8 mouse cellular contexts compared by ENCODE assay signal in genomic region chr5:124452494-124453228, GRCm38 (mm10). TPM values are rescaled to one million over a fixed set of nuclear protein-coding genes. Genes with fewer than 3 reads are reported as not detected.
DNase-seq lines count a peak whose midpoint lies in the region; ATAC-seq lines count a peak whose summit lies in the region.
"Had no signal": no experiment of that assay in that cellular context is flagged by ENCODE, and none has a peak within 500 bp of the region (broad histone marks: within the 10 kb centered on the region; RNA-seq: fewer than 3 reads in every experiment).

No protein-coding gene starts in this region.

- 0 out of 2 replicates have a peak, but pooled peaks cover 5% of the 10 kb centered on the region for H3K4me1 ChIP-seq in kidney, embryonic 14.5 days (ENCODE audit: control insufficient read depth, insufficient read depth, low read length)
- H3K4me1 ChIP-seq in heart, embryonic 12.5 days (replicated peaks), result peaks cover 50% of the 10 kb centered on the region

- no peaks in the 10 kb centered on the region for H3K9me3 ChIP-seq in kidney, embryonic 14.5 days (ENCODE audit: control insufficient read depth, low read length)
- H3K9me3 ChIP-seq in heart, embryonic 12.5 days (replicated peaks), result no peaks in the 10 kb centered on the region

- no peak for ATAC-seq in kidney, embryonic 14.5 days (ENCODE audit: low FRiP score, low TSS enrichment)
- ATAC-seq in heart, embryonic 12.5 days (ENCODE audit: insufficient number of reproducible peaks, low FRiP score), result no peak

- intact Hi-C loops in left cerebral cortex, postnatal 36 days (cut with DNase I), result no loop called here

- peaks cover 96% of the 10 kb centered on the region for H3K36me3 ChIP-seq in kidney, embryonic 14.5 days (ENCODE audit: control insufficient read depth, insufficient read depth, low read length)
- peaks cover 91% of the 10 kb centered on the region for H3K36me3 ChIP-seq in heart, embryonic 12.5 days

- no peak overlapping the region for H3K4me2 ChIP-seq in kidney, embryonic 14.5 days (replicated peaks; ENCODE audit: low read depth, low read length)
- no peak overlapping the region for H3K4me2 ChIP-seq in heart, embryonic 12.5 days

- H3K27ac ChIP-seq in kidney, embryonic 14.5 days (ENCODE audit: low read depth, low read length), result no peak overlapping the region
- peak overlapping the region; percentile 36; the same call in 1 of the 2 replicates for H3K27ac ChIP-seq in heart, embryonic 12.5 days (ENCODE audit: poor library complexity, severe bottlenecking)

- WGBS in kidney, embryonic 14.5 days, result 81% methylated on average over 15 of the region's 15 CpGs
- WGBS in heart, embryonic 12.5 days, result 69% methylated on average over 15 of the region's 15 CpGs

- H3K27me3 ChIP-seq in kidney, embryonic 14.5 days (ENCODE audit: control insufficient read depth, insufficient read depth, low read length), result no peaks in the 10 kb centered on the region
- no peaks in the 10 kb centered on the region for H3K27me3 ChIP-seq in heart, embryonic 12.5 days (replicated peaks)

- DNase-seq in kidney, adult 18-20 months, result peak; percentile 57
- peak; percentile 55 to 61 for DNase-seq in cerebellum, postnatal 25 days
- DNase-seq in left cerebral cortex, postnatal 36 days (ENCODE audit: low spot score in 2 of 2), result peak; percentile 54 to 67
- DNase-seq in ovary, postnatal 36 days (ENCODE audit: low spot score), result no peak
- no peak for DNase-seq in adrenal gland, postnatal 36 days
- DNase-seq: thymus, adult 18-20 months had no signal

- no peak overlapping the region for H3K9ac ChIP-seq in kidney, embryonic 14.5 days (ENCODE audit: low read depth, low read length)
- H3K9ac ChIP-seq in heart, embryonic 12.5 days, result 0 out of 2 replicates have a peak overlapping the region, but pooled peaks have one; percentile 4

- H3K4me3 ChIP-seq in kidney, embryonic 14.5 days (ENCODE audit: low read length), result no peak overlapping the region
- no peak overlapping the region for H3K4me3 ChIP-seq in heart, embryonic 12.5 days

RNA-seq across cellular contexts. Expression of gene Kmt5a, which starts 12.9 kb away (rescaled TPM):
- 54.7 and 58.6 TPM in 2 replicates for polyA plus RNA-seq in kidney, embryonic 14.5 days (2014; fragmentation: Nextera tagmentation; extraction: Ambion mirVana)
- 81.1 and 85.4 TPM in 2 replicates for polyA plus RNA-seq in heart, embryonic 12.5 days (2016; fragmentation: Nextera tagmentation; extraction: Ambion mirVana)
- 10 to 100 TPM; 55.1 to 67.8 TPM for total RNA-seq in left cerebral cortex, postnatal 36 days (2021)
- total RNA-seq in adrenal gland, postnatal 36 days (2021), result 100 to 1,000 TPM; 172 to 188 TPM

RNA-seq across cellular contexts. Expression of gene Rilpl2, which starts 25.5 kb away (rescaled TPM):
- 29.4 and 31.7 TPM in 2 replicates for polyA plus RNA-seq in kidney, embryonic 14.5 days (2014; fragmentation: Nextera tagmentation; extraction: Ambion mirVana)
- 13.5 and 13.6 TPM in 2 replicates for polyA plus RNA-seq in heart, embryonic 12.5 days (2016; fragmentation: Nextera tagmentation; extraction: Ambion mirVana)
- 10 to 100 TPM; 18.8 to 20.5 TPM for total RNA-seq in left cerebral cortex, postnatal 36 days (2021)
- total RNA-seq in adrenal gland, postnatal 36 days (2021), result 10 to 100 TPM; 21.4 to 23.9 TPM

RNA-seq across cellular contexts. Expression of gene Sbno1, which starts 26.9 kb away (rescaled TPM):
- polyA plus RNA-seq in kidney, embryonic 14.5 days (2014; fragmentation: Nextera tagmentation; extraction: Ambion mirVana), result 66.3 and 102 TPM in 2 replicates
- polyA plus RNA-seq in heart, embryonic 12.5 days (2016; fragmentation: Nextera tagmentation; extraction: Ambion mirVana), result 71.8 and 75.3 TPM in 2 replicates
- 100 to 1,000 TPM; 152 to 175 TPM for total RNA-seq in left cerebral cortex, postnatal 36 days (2021)
- total RNA-seq in adrenal gland, postnatal 36 days (2021), result 100 to 1,000 TPM in 1 of 2 experiments, 10 to 100 TPM in 1; 84.3 to 100 TPM

RNA-seq across cellular contexts. Expression of gene Snrnp35, which starts 30.3 kb away (rescaled TPM):
- polyA plus RNA-seq in kidney, embryonic 14.5 days (2014; fragmentation: Nextera tagmentation; extraction: Ambion mirVana), result 12.8 and 23.8 TPM in 2 replicates
- polyA plus RNA-seq in heart, embryonic 12.5 days (2016; fragmentation: Nextera tagmentation; extraction: Ambion mirVana), result 23.9 and 24.0 TPM in 2 replicates
- total RNA-seq in left cerebral cortex, postnatal 36 days (2021), result 10 to 100 TPM; 22.7 to 28.0 TPM
- total RNA-seq in adrenal gland, postnatal 36 days (2021), result 10 to 100 TPM; 19.4 to 20.5 TPM

Comparison
In these comparisons a context has a peak if more than half of its experiments do, and no peak if none do; other contexts are left out.
1. DNase-seq: peak in kidney, adult 18-20 months (single experiment), cerebellum, postnatal 25 days (2 of 2) and left cerebral cortex, postnatal 36 days (2 of 2); none in ovary, postnatal 36 days (single experiment) and adrenal gland, postnatal 36 days (0 of 2).